Mouse (Mus musculus): Measurements from ENCODE around the gene Tlk1. TPM values are rescaled to one million over a fixed set of nuclear protein-coding genes. Genes with fewer than 3 reads are reported as not detected.

Tlk1 gene
- polyA plus RNA-seq, 1 experiment = 7.3 TPM

- Histone ChIP-seq H3K4me1 (ENCODE audit: control insufficient read depth, insufficient read depth, low read length) (no peaks in the 10 kb centered on the region), H3K36me3 (ENCODE audit: control insufficient read depth, insufficient read depth, low read length) (no peaks in the 10 kb centered on the region), H3K27ac (ENCODE audit: control insufficient read depth, insufficient read depth, low read depth, low read length) (no peak overlapping the region), H3K4me3 (ENCODE audit: control insufficient read depth, low read depth, low read length) (no peak overlapping the region), H3K27me3 (ENCODE audit: control insufficient read depth, insufficient read depth, low read length) (no peaks in the 10 kb centered on the region)
- TF ChIP-seq POLR2A (IDR thresholded peaks at IDR 0.05; ENCODE audit: control insufficient read depth, low read depth, low read length) = no peak
- no peak for TF ChIP-seq CTCF (IDR thresholded peaks at IDR 0.05; ENCODE audit: control insufficient read depth, insufficient read depth, insufficient replicate concordance, low read depth, low read length)
Observed at GRCm38 (mm10) chr2:70845871-70846270, 20.3 kb upstream of the Tlk1 start.

- Histone ChIP-seq H3K4me1 (ENCODE audit: control insufficient read depth, insufficient read depth, low read length) (no peaks in the 10 kb centered on the region), H3K36me3 (ENCODE audit: control insufficient read depth, insufficient read depth, low read length) (no peaks in the 10 kb centered on the region), H3K27me3 (ENCODE audit: control insufficient read depth, insufficient read depth, low read length) (no peaks in the 10 kb centered on the region), H3K27ac (ENCODE audit: control insufficient read depth, insufficient read depth, low read depth, low read length) (no peak overlapping the region), H3K4me3 (ENCODE audit: control insufficient read depth, low read depth, low read length) (no peak overlapping the region)
- TF ChIP-seq POLR2A (IDR thresholded peaks at IDR 0.05; ENCODE audit: control insufficient read depth, low read depth, low read length) = no peak
- TF ChIP-seq CTCF (IDR thresholded peaks at IDR 0.05; ENCODE audit: control insufficient read depth, insufficient read depth, insufficient replicate concordance, low read depth, low read length) = no peak
Observed at GRCm38 (mm10) chr2:70844694-70845395, 19.3 kb upstream of the Tlk1 start.

GRCm38 (mm10) chr2:70842049-70842618 is 16.6 kb upstream of the Tlk1 start:
- no peak for TF ChIP-seq CTCF (IDR thresholded peaks at IDR 0.05; ENCODE audit: control insufficient read depth, insufficient read depth, insufficient replicate concordance, low read depth, low read length)
- TF ChIP-seq POLR2A (IDR thresholded peaks at IDR 0.05; ENCODE audit: control insufficient read depth, low read depth, low read length) = no peak
- peaks cover 7% of the 10 kb centered on the region; the same call in 1 of the 2 replicates for H3K4me1 ChIP-seq (ENCODE audit: control insufficient read depth, insufficient read depth, low read length)
- H3K27ac ChIP-seq (ENCODE audit: control insufficient read depth, insufficient read depth, low read depth, low read length) = no peak overlapping the region
- H3K36me3 ChIP-seq (ENCODE audit: control insufficient read depth, insufficient read depth, low read length) = no peaks in the 10 kb centered on the region
- H3K27me3 ChIP-seq (ENCODE audit: control insufficient read depth, insufficient read depth, low read length) = no peaks in the 10 kb centered on the region; the same call in 1 of the 2 replicates
- H3K4me3 ChIP-seq (ENCODE audit: control insufficient read depth, low read depth, low read length) = no peak overlapping the region

GRCm38 (mm10) chr2:70838536-70839216 is 13.1 kb upstream of the Tlk1 start:
- no peak for TF ChIP-seq CTCF (IDR thresholded peaks at IDR 0.05; ENCODE audit: control insufficient read depth, insufficient read depth, insufficient replicate concordance, low read depth, low read length)
- no peak for TF ChIP-seq POLR2A (IDR thresholded peaks at IDR 0.05; ENCODE audit: control insufficient read depth, low read depth, low read length)
- H3K27me3 ChIP-seq (ENCODE audit: control insufficient read depth, insufficient read depth, low read length) = no peaks in the 10 kb centered on the region; the same call in 1 of the 2 replicates
- H3K4me3 ChIP-seq (ENCODE audit: control insufficient read depth, low read depth, low read length) = no peak overlapping the region
- no peak overlapping the region for H3K27ac ChIP-seq (ENCODE audit: control insufficient read depth, insufficient read depth, low read depth, low read length)
- no peaks in the 10 kb centered on the region for H3K36me3 ChIP-seq (ENCODE audit: control insufficient read depth, insufficient read depth, low read length)
- peaks cover 7% of the 10 kb centered on the region; the same call in 1 of the 2 replicates for H3K4me1 ChIP-seq (ENCODE audit: control insufficient read depth, insufficient read depth, low read length)

- Histone ChIP-seq H3K4me1 (ENCODE audit: control insufficient read depth, insufficient read depth, low read length) (peaks cover 7% of the 10 kb centered on the region; the same call in 1 of the 2 replicates), H3K27me3 (ENCODE audit: control insufficient read depth, insufficient read depth, low read length) (no peaks in the 10 kb centered on the region; the same call in 1 of the 2 replicates), H3K27ac (ENCODE audit: control insufficient read depth, insufficient read depth, low read depth, low read length) (no peak overlapping the region), H3K4me3 (ENCODE audit: control insufficient read depth, low read depth, low read length) (no peak overlapping the region), H3K36me3 (ENCODE audit: control insufficient read depth, insufficient read depth, low read length) (no peaks in the 10 kb centered on the region)
- no peak for TF ChIP-seq POLR2A (IDR thresholded peaks at IDR 0.05; ENCODE audit: control insufficient read depth, low read depth, low read length)
Observed at GRCm38 (mm10) chr2:70836306-70836651, 10.8 kb upstream of the Tlk1 start.

GRCm38 (mm10) chr2:70835641-70836305 is 10.2 kb upstream of the Tlk1 start:
- H3K4me3 ChIP-seq (ENCODE audit: control insufficient read depth, low read depth, low read length) = no peak overlapping the region
- no peak overlapping the region for H3K27ac ChIP-seq (ENCODE audit: control insufficient read depth, insufficient read depth, low read depth, low read length)
- peaks cover 7% of the 10 kb centered on the region; the same call in 1 of the 2 replicates for H3K4me1 ChIP-seq (ENCODE audit: control insufficient read depth, insufficient read depth, low read length)
- H3K27me3 ChIP-seq (ENCODE audit: control insufficient read depth, insufficient read depth, low read length) = no peaks in the 10 kb centered on the region; the same call in 1 of the 2 replicates
- H3K36me3 ChIP-seq (ENCODE audit: control insufficient read depth, insufficient read depth, low read length) = no peaks in the 10 kb centered on the region
- no peak for TF ChIP-seq POLR2A (IDR thresholded peaks at IDR 0.05; ENCODE audit: control insufficient read depth, low read depth, low read length)
- TF ChIP-seq CTCF (IDR thresholded peaks at IDR 0.05; ENCODE audit: control insufficient read depth, insufficient read depth, insufficient replicate concordance, low read depth, low read length) = no peak

- Histone ChIP-seq H3K4me1 (ENCODE audit: control insufficient read depth, insufficient read depth, low read length) (peaks cover 7% of the 10 kb centered on the region; the same call in 1 of the 2 replicates), H3K36me3 (ENCODE audit: control insufficient read depth, insufficient read depth, low read length) (no peaks in the 10 kb centered on the region), H3K27ac (ENCODE audit: control insufficient read depth, insufficient read depth, low read depth, low read length) (no peak overlapping the region), H3K27me3 (ENCODE audit: control insufficient read depth, insufficient read depth, low read length) (no peaks in the 10 kb centered on the region; the same call in 1 of the 2 replicates), H3K4me3 (ENCODE audit: control insufficient read depth, low read depth, low read length) (no peak overlapping the region)
- no peak for TF ChIP-seq CTCF (IDR thresholded peaks at IDR 0.05; ENCODE audit: control insufficient read depth, insufficient read depth, insufficient replicate concordance, low read depth, low read length)
- no peak for TF ChIP-seq POLR2A (IDR thresholded peaks at IDR 0.05; ENCODE audit: control insufficient read depth, low read depth, low read length)
Observed at GRCm38 (mm10) chr2:70835209-70835608, 9.7 kb upstream of the Tlk1 start.
